In the genomic region with DNA sequence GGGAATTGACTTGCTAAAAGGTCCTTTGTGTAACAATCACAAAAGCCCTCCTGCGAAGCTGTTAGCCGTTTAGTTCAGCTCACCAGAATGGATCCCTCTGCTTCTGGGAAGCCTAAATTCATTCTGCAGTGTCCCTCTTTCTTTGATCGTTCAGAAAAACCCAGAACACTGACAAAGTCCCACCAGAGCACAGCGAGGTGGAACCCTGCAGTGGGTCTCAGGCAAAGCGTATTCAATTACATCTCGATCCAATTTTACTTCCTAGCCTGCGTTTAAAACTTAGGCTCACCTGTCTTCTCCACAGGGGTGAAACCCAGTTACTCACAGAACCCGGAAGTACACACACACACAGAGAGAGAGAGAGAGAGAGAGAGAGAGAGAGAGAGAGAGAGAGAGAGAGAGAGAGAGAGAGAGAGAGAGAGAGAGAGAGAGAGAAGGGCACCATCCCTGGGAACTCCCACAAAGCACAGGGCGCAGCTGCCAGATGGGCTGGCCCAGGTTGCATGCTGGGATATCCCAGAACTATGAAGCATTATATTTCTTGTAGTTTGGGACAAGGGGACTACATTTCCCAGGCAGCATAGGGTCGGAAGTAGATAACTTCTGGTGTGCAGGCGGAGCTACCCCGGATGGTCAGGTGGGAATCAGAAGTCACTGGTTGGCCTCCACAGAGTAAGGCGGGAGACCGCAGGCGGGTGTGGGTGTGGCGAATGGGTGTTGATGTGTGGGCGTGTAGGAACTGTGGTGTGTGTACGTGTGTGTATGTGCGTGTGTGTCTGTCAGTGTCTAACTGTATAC, we compare ENCODE assay signal across 8 mouse cellular contexts. TPM values are rescaled to one million over a fixed set of nuclear protein-coding genes. Genes with fewer than 3 reads are reported as not detected.
A peak's percentile ranks its signal among the peaks of the same experiment; 100 is the strongest.
DNase-seq lines count a peak whose midpoint lies in the region; ATAC-seq and TF ChIP-seq lines count a peak whose summit lies in the region.

A gene (plus strand): TSS at position 526 of the 798 bp plus-strand sequence.

- peak; percentile 97 for DNase-seq in ZHBTc4 (ENCODE audit: low read depth, low spot score)
- peak; percentile 91 for DNase-seq in gastrocnemius, adult 2 months
- DNase-seq in hindbrain, postnatal 0 days (ENCODE audit: low spot score), result peak; percentile 95
- DNase-seq in left cerebral cortex, adult 2 months (ENCODE audit: extremely low spot score in 1 of 2, low spot score in 2 of 2), result peak; percentile 89 to 92
- peak; percentile 95 to 97 for DNase-seq in right cerebral cortex, adult 2 months (ENCODE audit: low spot score in 2 of 2)
- DNase-seq in urinary bladder, postnatal 14 days (ENCODE audit: low spot score), result peak; percentile 91

- no peaks in the 10 kb centered on the region for H3K9me3 ChIP-seq in hindbrain, postnatal 0 days (ENCODE audit: low read length)

- peak; percentile 97 for ATAC-seq in common myeloid progenitor, adult 5-6 weeks (replicated peaks; ENCODE audit: low read depth, poor library complexity, severe bottlenecking)
- ATAC-seq in hindbrain, postnatal 0 days, result peak; percentile 98
- peak; percentile 97 for ATAC-seq in megakaryocyte, adult 5-6 weeks (ENCODE audit: poor library complexity, severe bottlenecking)

- peak within 1 kb of the TSS; percentile 47 for H3K9ac ChIP-seq in hindbrain, postnatal 0 days (replicated peaks; ENCODE audit: low read length)

- peak within 1 kb of the TSS; percentile 85 for H3K27ac ChIP-seq in gastrocnemius, adult 2 months
- H3K27ac ChIP-seq in hindbrain, postnatal 0 days, result peak within 1 kb of the TSS; percentile 78
- peak within 1 kb of the TSS; percentile 80 for H3K27ac ChIP-seq in left cerebral cortex, adult 2 months

- H3K4me1 ChIP-seq in hindbrain, postnatal 0 days (ENCODE audit: insufficient read depth, low read length), result 0 out of 2 replicates have a peak, but pooled peaks cover 3% of the 10 kb centered on the region

- TF ChIP-seq CTCF in gastrocnemius, adult 2 months (IDR thresholded peaks at IDR 0.05), result no peak
- TF ChIP-seq CTCF in hindbrain, postnatal 0 days (IDR thresholded peaks at IDR 0.05; ENCODE audit: low read depth), result no peak
- no peak for TF ChIP-seq CTCF in left cerebral cortex, adult 2 months (IDR thresholded peaks at IDR 0.05)

- peak within 1 kb of the TSS; percentile 70 for H3K4me2 ChIP-seq in hindbrain, postnatal 0 days (ENCODE audit: low read depth, low read length)

- intact Hi-C loops in gastrocnemius, adult 2 months (cut with DNase I), result loop anchor here (2.0 to 5.0 kb wide), 2 partner anchors 14 to 357 kb away; a partner anchor contains a TSS
- intact Hi-C loops in left cerebral cortex, adult 2 months (cut with DNase I), result loop anchor here (5.0 to 10.0 kb wide), 4 partner anchors 87 to 354 kb away; a partner anchor contains a TSS

- peak within 1 kb of the TSS; percentile 75 for H3K4me3 ChIP-seq in gastrocnemius, adult 2 months
- H3K4me3 ChIP-seq in hindbrain, postnatal 0 days (ENCODE audit: low read length), result peak within 1 kb of the TSS; percentile 38
- H3K4me3 ChIP-seq in left cerebral cortex, adult 2 months, result peak within 1 kb of the TSS; percentile 59

- under 1% methylated on average over 19 of the region's 19 CpGs for WGBS in hindbrain, postnatal 0 days

- no peaks in the 10 kb centered on the region for H3K36me3 ChIP-seq in hindbrain, postnatal 0 days (ENCODE audit: insufficient read depth, low read length)

- no peaks in the 10 kb centered on the region for H3K27me3 ChIP-seq in hindbrain, postnatal 0 days (ENCODE audit: insufficient read depth, low read length)

RNA-seq across cellular contexts. Expression of the gene that starts here (rescaled TPM):
- total RNA-seq in common myeloid progenitor, adult 5-6 weeks (2017), result 0.63 and 0.73 TPM in 2 replicates
- under 1 TPM; 0.43 to 0.84 TPM for total RNA-seq in gastrocnemius, adult 2 months (2021)
- 3.5 and 5.6 TPM in 2 replicates for total RNA-seq in hindbrain, postnatal 0 days (2014; rRNA removed)
- 8.5 and 8.9 TPM in 2 replicates for polyA plus RNA-seq in hindbrain, postnatal 0 days (2015; fragmentation: Nextera tagmentation; extraction: Ambion mirVana)
- total RNA-seq in left cerebral cortex, adult 2 months (2021), result 10 to 100 TPM; 11.8 to 11.9 TPM
- total RNA-seq in megakaryocyte, adult 5-6 weeks (2015), result 0.46 and 1.4 TPM in 2 replicates
- 0.41 and 1.6 TPM in 2 replicates for total RNA-seq in megakaryocyte, adult 5-6 weeks (2017)

Comparison
In these comparisons a context has a peak if more than half of its experiments do, and no peak if none do; other contexts are left out.
1. Peak in every context shown above with its lines: DNase-seq, ATAC-seq, H3K4me3 ChIP-seq and H3K27ac ChIP-seq.
2. Peak in ATAC-seq in common myeloid progenitor, adult 5-6 weeks; RNA of the gene not detected or under 1 TPM.
3. Peak in DNase-seq, H3K4me3 ChIP-seq and H3K27ac ChIP-seq in gastrocnemius, adult 2 months; RNA of the gene not detected or under 1 TPM.